Mouse (Mus musculus): Measurements from ENCODE around the gene Olfr701.

GRCm38 (mm10) chr7:106818414-106818813, 4.5 kb downstream of the Olfr701 start:
- no peak for TF ChIP-seq POLR2A (IDR thresholded peaks at IDR 0.05; ENCODE audit: borderline replicate concordance, low read depth, low read length)
- no peak for TF ChIP-seq CTCF (IDR thresholded peaks at IDR 0.05; ENCODE audit: low read depth, low read length)
